Mouse (Mus musculus) erythroblast, embryonic 14.5 days (primary cell): ENCODE data around the gene Tmem131.

Experiments used
- GATA1 ChIP-seq: IDR thresholded peaks from 2 replicates; pipeline ENCODE4 v1.6.1; 2012; ENCODE audit warnings: low read length, inconsistent platforms, mixed read lengths
- TAL1 ChIP-seq: IDR thresholded peaks from 3 replicates; pipeline ENCODE4 v1.6.1; 2012; ENCODE audit warnings: low read length, inconsistent platforms, mixed read lengths

GRCm38 (mm10) chr1:36988161-36988560 is 44.7 kb upstream of the Tmem131 start:
- TF ChIP-seq TAL1 (no peak), GATA1 (no peak)
